Mouse (Mus musculus): ENCODE data around the gene Olfr1291-ps1.

Gene Olfr1291-ps1

GRCm38 (mm10) chr2:111496880-111497279 lies at the start of gene Olfr1291-ps1:
Olfr1291-ps1 (plus strand) TSS chr2:111497180.
- DNase-seq (ENCODE audit: low read depth, low spot score): no peak

GRCm38 (mm10) chr2:111448842-111449241 lies 48.1 kb upstream of the Olfr1291-ps1 start, which contains the start of gene Olfr1287:
Olfr1287 (plus strand) TSS chr2:111449142.
- DNase-seq (ENCODE audit: low read depth, low spot score): no peak

- DNase-seq (ENCODE audit: low read depth, low spot score): no peak
Measured at GRCm38 (mm10) chr2:111473801-111474200, 23.2 kb upstream of the Olfr1291-ps1 start, which contains the start of gene Olfr1288. Olfr1288 (plus strand) TSS chr2:111474101.

GRCm38 (mm10) chr2:111480519-111480918 lies 16.5 kb upstream of the Olfr1291-ps1 start, which contains the start of gene Olfr1289:
Olfr1289 (plus strand) TSS chr2:111480819.
- DNase-seq (ENCODE audit: low read depth, low spot score): no peak

- no peak for DNase-seq (ENCODE audit: low read depth, low spot score)
Measured at GRCm38 (mm10) chr2:111493729-111494128, 3.3 kb upstream of the Olfr1291-ps1 start, which contains the start of gene Olfr1290. Olfr1290 (minus strand) TSS chr2:111493829.

GRCm38 (mm10) chr2:111517451-111517850 lies 20.5 kb downstream of the Olfr1291-ps1 start:
- no peak for DNase-seq (ENCODE audit: low read depth, low spot score)

- DNase-seq (ENCODE audit: low read depth, low spot score): no peak
Measured at GRCm38 (mm10) chr2:111524903-111525302, 27.9 kb downstream of the Olfr1291-ps1 start, which contains the start of gene Olfr1293-ps. Olfr1293-ps (plus strand) TSS chr2:111525203.

- no peak for DNase-seq (ENCODE audit: low read depth, low spot score)
Measured at GRCm38 (mm10) chr2:111540191-111540590, 43.2 kb downstream of the Olfr1291-ps1 start, which contains the start of gene Olfr1294. Olfr1294 (minus strand) TSS chr2:111540291.

Measured in R1 (cell line).